Mouse (Mus musculus) spleen, embryonic (tissue): ENCODE results near the gene Fam198b.
"Not testable (repeated sequence)": the region's sequence is repeated elsewhere in the genome, so short reads cannot be mapped to it uniquely, and the experiment has no call there.

Source experiments
- CTCF ChIA-PET: fragments of 350-600 bp; sonication (Branson Sonifier 250); formaldehyde crosslinking; loops from one replicate; lab custom pipeline; 2022; lab: Charles Lee

Gene Fam198b

GRCm38 (mm10) chr3:79925950-79926697 lies 41.8 kb downstream of the Fam198b start:
- CTCF ChIA-PET: interaction anchor here (0.5 kb wide), 1 partner anchor 952 kb away, joined by 3 read pairs; no protein-coding TSS in a partner anchor

GRCm38 (mm10) chr3:79927050-79927449 lies 42.7 kb downstream of the Fam198b start:
- CTCF ChIA-PET: interaction anchor here (0.5 kb wide), 1 partner anchor 953 kb away, joined by 3 read pairs; no protein-coding TSS in a partner anchor

GRCm38 (mm10) chr3:79928409-79928808 lies 44.1 kb downstream of the Fam198b start:
- CTCF ChIA-PET: no interaction called here

DNA sequence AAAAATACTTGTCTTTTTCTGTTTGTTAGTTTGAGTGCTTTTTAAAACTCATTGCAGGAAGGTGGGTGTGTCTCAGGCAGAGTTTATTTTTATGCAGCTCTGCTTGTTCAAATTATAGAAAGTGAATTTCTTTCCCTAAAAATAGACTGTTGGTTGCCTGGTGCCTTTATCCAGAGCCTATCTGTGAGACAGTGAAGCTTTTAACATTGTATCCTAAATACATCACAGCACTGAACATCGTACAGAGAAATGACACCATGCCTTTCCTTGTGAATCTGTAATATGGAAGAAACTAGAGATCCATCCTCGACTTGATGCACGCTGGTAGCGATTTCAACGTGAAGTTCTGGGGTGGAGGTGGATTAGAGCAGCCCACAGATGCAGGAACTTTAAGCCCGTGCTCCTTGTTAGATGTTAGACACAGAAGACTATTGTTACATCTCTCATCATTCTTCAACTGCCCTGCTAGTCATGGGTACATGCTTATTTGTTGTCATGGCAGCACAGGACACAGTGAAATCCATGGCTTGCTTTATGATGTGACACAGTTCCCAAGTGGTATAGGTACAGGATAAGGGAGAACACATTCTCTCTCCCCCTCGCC lies 45.9 kb downstream of the Fam198b start:
- CTCF ChIA-PET: no interaction called here

DNA sequence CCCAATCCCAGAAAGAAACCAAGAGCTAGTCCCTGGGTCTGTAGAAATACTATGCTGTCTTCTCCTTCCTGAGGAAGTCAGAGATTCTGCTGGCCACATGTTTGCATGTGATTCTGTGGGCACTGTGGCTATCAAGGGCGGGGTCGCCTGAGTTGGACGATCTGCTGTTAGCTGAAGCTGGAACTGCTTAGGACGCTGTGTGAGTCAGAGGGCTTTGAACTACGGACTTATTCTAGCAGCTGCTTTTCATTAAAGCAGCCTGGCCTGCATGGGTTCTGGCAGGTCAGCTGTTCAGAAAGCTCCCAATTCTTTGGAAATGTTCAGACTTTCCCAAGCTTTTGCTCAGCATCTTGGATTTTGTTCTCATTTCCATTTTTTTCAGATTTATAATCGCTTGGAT lies 51.9 kb downstream of the Fam198b start:
- CTCF ChIA-PET: no interaction called here

DNA sequence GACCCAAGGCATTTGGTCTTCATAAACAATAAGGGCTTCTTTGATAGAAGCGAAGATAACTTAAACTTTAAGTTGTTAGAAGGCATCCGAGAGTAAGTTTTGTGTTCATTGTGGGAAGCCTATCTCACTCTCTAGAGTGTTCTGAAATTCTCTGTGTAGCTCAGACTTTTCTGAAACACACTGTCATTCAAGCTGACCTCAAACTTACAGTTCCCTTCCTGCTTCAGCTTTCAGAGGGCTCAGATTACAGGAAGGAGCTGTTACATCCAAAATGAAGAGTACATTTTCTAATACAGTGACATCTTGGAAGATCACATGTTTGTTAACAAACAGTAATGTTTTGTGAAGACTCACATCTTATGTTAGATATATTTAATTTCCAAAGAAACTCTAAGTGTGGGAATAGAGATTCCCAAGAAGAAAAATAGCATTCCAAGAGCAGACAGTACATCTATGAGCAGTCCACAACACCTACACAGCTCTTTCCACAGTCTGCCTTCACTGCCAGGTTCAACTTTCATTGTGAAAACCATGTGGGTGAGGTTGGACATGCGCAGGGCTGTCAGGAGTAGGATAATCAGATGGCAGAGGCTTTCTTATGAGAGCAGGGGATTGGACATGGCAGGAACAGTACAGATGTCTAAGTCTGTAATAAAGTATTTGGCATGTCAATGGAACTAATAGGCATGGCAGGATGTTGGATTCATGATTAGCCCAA lies 52.6 kb downstream of the Fam198b start:
- CTCF ChIA-PET: no interaction called here

DNA sequence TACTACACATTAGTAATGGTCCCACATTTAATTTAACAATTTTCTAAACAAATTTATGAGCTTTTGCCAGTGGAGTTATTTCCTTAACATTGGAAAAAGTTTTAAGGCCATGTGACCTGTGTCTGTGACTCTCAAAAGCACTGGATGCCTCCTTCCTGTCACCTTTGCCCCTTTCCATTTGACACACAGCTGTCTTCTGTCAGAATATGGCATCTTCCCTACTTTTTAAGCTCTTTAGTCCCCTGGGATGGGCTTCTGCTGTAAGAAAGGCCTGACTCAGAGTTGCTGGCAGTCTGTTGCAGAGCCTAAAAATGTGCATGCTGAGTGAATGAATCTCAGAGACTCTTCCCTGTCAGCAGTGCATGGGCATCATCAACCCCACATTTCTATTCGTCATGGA lies 63.4 kb downstream of the Fam198b start:
- CTCF ChIA-PET: no interaction called here

DNA sequence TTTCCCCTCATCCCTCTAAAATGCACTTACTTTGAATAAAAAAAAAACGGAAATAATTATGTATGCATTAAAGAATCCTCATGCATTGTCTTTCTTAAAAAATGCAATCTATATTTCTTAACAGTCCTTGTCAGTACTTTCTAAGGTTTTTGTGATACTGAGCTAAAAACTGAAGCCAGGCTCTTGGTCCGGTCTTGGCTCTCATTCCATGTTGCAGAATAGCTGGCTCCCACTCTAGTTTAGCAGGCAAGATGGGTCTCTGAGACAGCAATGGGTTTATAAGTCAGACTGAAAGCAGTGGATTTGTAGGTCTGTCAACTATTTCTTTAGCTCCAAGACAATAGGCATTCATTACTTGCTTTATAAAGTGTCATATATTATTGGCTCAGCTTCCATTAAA lies 63.8 kb downstream of the Fam198b start:
- CTCF ChIA-PET: no interaction called here

GRCm38 (mm10) chr3:79953164-79953759 lies 68.9 kb downstream of the Fam198b start:
- CTCF ChIA-PET: no interaction called here

DNA sequence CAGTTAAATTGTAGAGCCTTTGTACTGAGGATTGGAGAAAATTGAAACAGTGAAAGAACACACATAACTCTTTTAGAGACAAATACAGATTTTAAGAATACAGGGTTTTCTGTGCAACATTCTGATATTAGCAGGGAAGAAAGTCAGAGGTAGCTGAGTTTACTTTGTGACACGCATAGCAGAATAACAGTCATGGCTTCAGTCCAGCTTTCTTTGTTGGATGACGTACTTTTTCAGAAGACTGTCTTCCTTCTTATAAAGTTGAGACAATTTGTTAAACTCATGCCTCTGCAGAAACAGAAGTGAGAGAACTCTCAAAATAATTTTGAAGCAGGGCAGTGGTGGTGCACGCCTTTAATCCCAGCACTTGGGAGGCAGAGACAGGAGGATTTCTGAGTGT lies 70.9 kb downstream of the Fam198b start:
- CTCF ChIA-PET: no interaction called here

DNA sequence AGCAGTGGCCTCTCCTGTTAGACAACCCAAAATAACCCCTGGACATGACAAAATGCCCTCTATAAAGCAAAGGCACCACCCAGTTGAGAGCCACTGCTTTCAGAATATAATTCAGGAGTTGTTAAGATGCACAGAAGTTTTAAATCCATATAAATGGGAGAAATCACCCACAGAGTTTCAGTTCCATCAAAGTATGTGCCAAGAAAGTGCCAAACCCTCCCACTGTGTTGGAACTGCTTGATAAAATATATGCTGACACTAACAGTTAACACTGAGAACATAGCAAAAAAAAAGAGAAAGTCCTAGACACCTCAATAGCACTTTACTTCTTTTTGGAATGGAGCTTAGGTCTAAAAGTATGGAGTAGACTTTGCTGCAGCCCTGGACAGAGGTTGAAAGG lies 72.5 kb downstream of the Fam198b start:
- CTCF ChIA-PET: no interaction called here

GRCm38 (mm10) chr3:79957752-79958151 lies 73.4 kb downstream of the Fam198b start:
- CTCF ChIA-PET: no interaction called here

DNA sequence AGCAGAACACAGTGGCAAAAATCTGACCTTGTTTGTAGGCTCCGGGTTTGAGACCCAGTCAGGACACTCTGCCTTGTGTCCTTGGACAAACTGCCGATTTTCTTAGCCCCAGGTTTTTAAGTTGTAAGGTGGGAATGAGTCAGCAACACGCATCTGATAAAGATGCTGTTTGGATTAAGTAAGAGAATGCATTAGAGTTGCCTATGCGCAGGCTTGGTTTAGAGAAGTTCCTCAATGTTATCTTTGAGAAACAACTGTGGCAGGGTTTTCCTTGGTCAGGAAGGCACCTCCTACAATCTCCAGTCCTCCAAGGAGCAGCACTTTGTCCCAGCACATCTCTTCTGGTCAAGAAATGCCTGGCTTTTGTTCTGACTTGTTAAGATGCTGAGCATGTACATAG lies 82.4 kb downstream of the Fam198b start:
- CTCF ChIA-PET: no interaction called here

DNA sequence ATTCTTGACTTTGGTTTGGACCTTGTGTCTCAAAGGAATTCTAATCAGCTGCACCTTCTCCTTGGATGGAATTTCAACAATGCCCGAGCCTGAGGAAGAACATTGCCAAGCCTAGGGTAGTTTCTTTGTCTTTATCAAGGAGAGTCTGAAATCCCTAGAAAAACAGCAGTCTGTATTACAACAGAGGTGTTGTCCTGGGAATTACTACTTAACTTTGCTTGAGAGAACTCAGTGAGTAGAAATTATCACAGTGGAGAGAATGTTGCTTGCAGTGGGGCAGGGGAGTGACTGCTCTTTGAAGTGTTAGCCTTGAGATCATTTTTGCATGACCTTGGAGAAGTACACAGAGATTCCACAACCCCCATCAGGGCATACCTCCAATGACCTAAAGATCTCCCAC lies 83.0 kb downstream of the Fam198b start:
- CTCF ChIA-PET: no interaction called here

GRCm38 (mm10) chr3:79968426-79968825 lies 84.1 kb downstream of the Fam198b start:
- CTCF ChIA-PET: no interaction called here

DNA sequence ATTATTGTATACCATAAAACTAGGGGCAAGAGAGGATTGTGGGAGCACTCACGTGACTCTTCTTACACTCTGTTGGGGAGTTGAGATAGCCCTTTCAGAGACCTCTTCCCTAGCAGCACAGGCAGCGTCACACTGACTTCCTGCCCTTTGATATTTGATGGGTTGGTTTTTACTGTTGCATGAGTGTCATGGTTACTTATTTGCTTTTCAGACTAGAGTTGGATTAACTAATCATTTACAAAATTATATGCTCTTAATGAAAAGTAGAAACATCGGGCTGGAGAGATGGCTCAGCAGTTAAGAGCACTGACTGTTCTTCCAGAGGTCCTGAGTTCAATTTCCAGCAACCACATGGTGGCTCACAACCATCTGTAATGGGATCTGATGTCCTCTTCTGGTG lies 85.2 kb downstream of the Fam198b start:
- CTCF ChIA-PET: not testable (repeated sequence)

DNA sequence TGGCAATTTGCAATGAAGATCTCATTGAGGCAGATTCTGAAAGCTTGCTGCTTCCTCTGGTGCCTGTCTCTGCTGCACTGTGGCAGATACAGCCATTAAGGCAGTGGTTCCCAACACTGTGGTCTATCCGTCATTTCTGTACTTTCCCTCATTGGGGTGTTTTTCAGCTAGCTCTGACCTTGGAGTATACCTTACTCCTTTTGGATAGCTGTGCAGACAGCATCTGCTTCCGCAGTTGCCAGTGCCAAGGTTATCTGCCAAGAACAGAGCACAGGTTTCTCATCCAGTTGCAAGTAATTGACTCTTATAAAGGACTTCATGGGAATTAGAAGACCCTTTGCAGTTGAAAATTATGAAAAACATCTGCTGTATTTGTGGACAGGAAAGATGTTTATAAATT lies 85.7 kb downstream of the Fam198b start:
- CTCF ChIA-PET: no interaction called here

- CTCF ChIA-PET: no interaction called here
Observed at GRCm38 (mm10) chr3:79970498-79970897, 86.2 kb downstream of the Fam198b start.

DNA sequence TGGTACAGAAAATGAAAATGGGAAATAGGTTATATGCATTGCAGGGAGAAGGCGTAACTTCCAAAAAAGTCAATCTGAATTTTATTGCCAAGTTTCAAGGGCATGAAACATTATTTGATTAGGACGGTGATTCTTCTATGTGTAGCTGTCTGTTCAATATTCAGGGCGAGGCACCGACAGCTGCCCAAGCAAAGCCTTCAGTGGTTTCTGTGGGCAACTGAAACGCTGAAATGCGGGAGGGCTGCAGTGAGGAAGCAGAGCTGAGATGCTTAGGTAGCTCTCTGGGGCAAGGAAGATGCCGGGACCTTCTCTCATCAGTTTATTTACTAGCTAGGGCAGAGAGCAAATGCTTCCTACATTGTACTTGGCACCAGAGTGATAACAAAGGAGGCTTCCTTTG lies 87.2 kb downstream of the Fam198b start:
- CTCF ChIA-PET: no interaction called here

GRCm38 (mm10) chr3:79976786-79977185 lies 92.5 kb downstream of the Fam198b start:
- CTCF ChIA-PET: no interaction called here

DNA sequence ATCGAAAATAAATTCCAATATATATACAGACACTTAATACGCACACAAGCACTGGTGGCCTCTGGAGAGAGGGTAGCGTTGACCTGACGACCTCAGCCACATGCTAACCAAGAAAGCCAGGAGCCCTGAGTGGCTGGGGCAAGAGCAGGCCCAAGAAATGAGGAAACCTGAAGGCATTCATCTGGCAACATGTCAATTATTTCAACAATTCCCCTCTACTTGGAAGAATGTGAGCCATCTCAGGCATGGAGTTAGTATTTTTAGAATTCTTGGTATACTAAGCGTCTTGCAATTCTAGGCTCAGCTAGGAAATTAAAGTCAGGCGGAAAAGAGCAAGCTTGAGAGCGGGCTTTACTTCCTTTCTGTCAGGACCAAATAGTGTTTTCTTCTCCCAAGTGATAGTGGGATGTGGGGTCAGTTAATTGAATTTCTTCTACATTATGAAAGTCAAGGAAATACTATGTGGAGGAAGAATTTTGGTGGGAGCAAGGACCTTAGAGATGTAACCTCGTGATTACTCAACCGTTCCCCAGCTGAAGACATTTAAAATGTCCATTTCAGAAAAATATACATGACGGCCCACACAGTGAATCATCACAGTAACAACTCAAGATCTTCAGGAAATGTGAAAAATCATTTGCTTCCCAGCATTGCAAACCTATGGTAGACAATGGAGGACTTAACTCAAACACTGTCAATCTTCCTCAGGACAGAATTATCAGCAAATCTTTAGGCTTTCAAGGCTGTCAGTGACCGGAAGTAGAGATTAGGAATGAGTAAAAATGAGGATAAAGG lies 93.5 kb downstream of the Fam198b start:
- CTCF ChIA-PET: no interaction called here

DNA sequence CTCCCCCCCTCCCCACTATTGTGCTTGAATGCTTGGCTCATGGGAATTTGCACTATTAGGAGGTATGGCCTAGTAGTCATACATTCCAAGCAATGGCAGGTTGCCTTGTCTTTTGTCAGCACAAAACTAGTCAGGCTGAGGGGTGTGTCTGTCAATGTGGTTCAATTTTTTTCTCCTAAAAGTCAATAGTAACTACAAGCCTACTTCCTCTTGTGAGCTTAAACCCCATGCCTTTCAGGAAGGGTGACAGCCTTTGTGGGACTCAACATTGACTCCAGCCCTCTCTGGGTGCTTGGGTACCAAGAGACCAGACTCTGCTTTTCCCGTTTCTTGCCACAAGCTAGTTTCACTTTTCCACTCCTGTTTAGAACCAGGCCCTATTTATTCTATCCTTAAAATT lies 96.4 kb downstream of the Fam198b start:
- CTCF ChIA-PET: no interaction called here
